Mouse (Mus musculus) megakaryocyte progenitor cell, adult 5-6 weeks (primary cell): ENCODE measurements around the gene Phf2. TPM values are rescaled to one million over a fixed set of nuclear protein-coding genes. Genes with fewer than 3 reads are reported as not detected.

Experiments
- ATAC-seq: replicated peaks from 2 replicates; pipeline ENCODE4 v1.8.0; 2016; ENCODE audit warnings: mild to moderate bottlenecking, moderate TSS enrichment, inconsistent platforms; ENCODE audit not compliant: poor library complexity
- total RNA-seq, 2 experiments: library from RNA; stranded (forward) in 1 of 2; stranded (reverse) in 1 of 2; fragments of 157-497, 149-512 nt in 1 of 2; fragments of 200-1000 nt in 1 of 2; gene quantifications; 2 replicates each; pipeline versions ENCODE4 v1.2.3 to v1.2.4; 2015 to 2017

The Phf2 gene
- total RNA-seq, 2 experiments from 2014 or later: 9.1 to 21.6 TPM

GRCm38 (mm10) chr13:48858779-48859178 lies 12.1 kb downstream of the Phf2 start:
- ATAC-seq: no peak

- ATAC-seq: no peak
Measured at GRCm38 (mm10) chr13:48858054-48858453, 12.9 kb downstream of the Phf2 start.

- ATAC-seq: no peak
Measured at GRCm38 (mm10) chr13:48857246-48857932, 13.5 kb downstream of the Phf2 start.

- ATAC-seq: 0 out of 2 replicates have a peak, but pooled peaks have one; percentile 12
Measured at GRCm38 (mm10) chr13:48853947-48854346, 17.0 kb downstream of the Phf2 start.

- peak; percentile 71 for ATAC-seq
Measured at GRCm38 (mm10) chr13:48853475-48853874, 17.4 kb downstream of the Phf2 start.

GRCm38 (mm10) chr13:48852859-48853258 lies 18.1 kb downstream of the Phf2 start:
- ATAC-seq: peak; percentile 60

GRCm38 (mm10) chr13:48851719-48852118 lies 19.2 kb downstream of the Phf2 start:
- no peak for ATAC-seq

GRCm38 (mm10) chr13:48850771-48851170 lies 20.1 kb downstream of the Phf2 start:
- no peak for ATAC-seq

GRCm38 (mm10) chr13:48850326-48850725 lies 20.6 kb downstream of the Phf2 start:
- ATAC-seq: no peak

GRCm38 (mm10) chr13:48849155-48849554 lies 21.8 kb downstream of the Phf2 start:
- no peak for ATAC-seq

- ATAC-seq: peak; percentile 77
Measured at GRCm38 (mm10) chr13:48845308-48845707, 25.6 kb downstream of the Phf2 start.

- ATAC-seq: no peak
Measured at GRCm38 (mm10) chr13:48843530-48843929, 27.4 kb downstream of the Phf2 start.

GRCm38 (mm10) chr13:48841905-48842592 lies 28.9 kb downstream of the Phf2 start:
- ATAC-seq: peak; percentile 89

- ATAC-seq: peak; percentile 36; the same call in 1 of the 2 replicates
Measured at GRCm38 (mm10) chr13:48838284-48838683, 32.6 kb downstream of the Phf2 start.

- ATAC-seq: no peak
Measured at GRCm38 (mm10) chr13:48837537-48837936, 33.4 kb downstream of the Phf2 start.

- ATAC-seq: no peak
Measured at GRCm38 (mm10) chr13:48830528-48831250, 40.2 kb downstream of the Phf2 start.

GRCm38 (mm10) chr13:48829780-48830179 lies 41.1 kb downstream of the Phf2 start:
- no peak for ATAC-seq

- ATAC-seq: no peak
Measured at GRCm38 (mm10) chr13:48822871-48823270, 48.0 kb downstream of the Phf2 start.

- ATAC-seq: no peak
Measured at GRCm38 (mm10) chr13:48822288-48822687, 48.6 kb downstream of the Phf2 start.

GRCm38 (mm10) chr13:48819131-48819530 lies 51.8 kb downstream of the Phf2 start:
- ATAC-seq: no peak

GRCm38 (mm10) chr13:48814406-48814805 lies 56.5 kb downstream of the Phf2 start:
- ATAC-seq: no peak

GRCm38 (mm10) chr13:48810991-48811390 lies 59.9 kb downstream of the Phf2 start:
- ATAC-seq: no peak
